Mouse (Mus musculus) frontal cortex, postnatal 10 days (tissue): ENCODE data around the gene Gspt1.

Source experiments
- DNase-seq, 2 experiments: peaks; one replicate each; pipeline ENCODE4 v3.0.0; 2022; ENCODE audit warnings: low spot score in 2 of 2, mixed read lengths in 1 of 2

Gene Gspt1

DNA sequence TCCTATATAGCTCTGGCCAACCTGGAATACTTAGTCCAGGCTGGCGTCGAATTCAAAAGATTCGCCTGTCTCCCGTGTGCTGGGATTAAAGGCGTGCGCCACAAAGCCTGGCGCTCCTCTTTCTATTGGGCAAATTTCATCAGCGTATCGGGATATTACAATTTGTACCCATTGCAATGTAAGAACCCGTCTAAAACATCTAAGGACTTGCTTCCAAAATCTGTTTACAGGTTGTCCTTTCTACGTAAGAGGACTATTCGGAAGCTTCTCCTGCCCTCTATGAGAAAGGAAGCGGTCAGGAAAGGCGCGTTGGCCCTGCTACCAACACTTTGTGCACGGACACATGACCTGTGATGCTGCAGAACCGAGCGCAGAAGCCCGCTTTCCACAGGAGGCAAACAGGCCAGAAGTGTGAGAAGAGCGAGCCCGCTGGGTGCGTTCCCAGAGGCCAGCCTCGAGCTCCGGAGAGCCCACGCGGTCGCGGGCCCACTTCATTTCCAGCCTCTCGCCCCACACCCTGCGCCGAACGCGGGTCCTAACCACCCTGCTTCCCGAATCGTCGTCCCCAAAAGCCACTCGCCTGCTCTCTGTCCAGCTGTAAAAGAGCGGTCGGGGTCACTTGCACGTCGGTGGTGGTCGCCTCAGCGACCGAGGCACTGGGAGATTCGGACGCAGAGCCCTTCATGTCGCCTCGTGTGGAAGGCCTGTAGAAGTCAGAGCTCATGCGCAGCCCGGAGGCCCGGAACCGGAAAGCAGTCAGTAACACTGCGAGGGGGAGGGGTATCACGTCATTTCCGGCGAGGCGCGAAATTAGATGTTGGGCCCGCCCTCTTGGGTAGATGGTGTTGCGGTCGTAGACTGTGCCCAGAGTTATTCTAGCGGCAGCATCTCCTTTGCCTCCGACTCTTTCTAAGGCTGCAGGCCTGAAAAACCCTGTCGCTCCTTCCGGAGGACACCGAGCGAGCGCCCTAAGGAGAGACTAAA is 51.3 kb downstream of the Gspt1 start, which contains the start of gene Rsl1d1:
Gene Rsl1d1 (minus strand): TSS at position 761 of the 984 bp plus-strand sequence.
- DNase-seq = peak; percentile 87 to 88

DNA sequence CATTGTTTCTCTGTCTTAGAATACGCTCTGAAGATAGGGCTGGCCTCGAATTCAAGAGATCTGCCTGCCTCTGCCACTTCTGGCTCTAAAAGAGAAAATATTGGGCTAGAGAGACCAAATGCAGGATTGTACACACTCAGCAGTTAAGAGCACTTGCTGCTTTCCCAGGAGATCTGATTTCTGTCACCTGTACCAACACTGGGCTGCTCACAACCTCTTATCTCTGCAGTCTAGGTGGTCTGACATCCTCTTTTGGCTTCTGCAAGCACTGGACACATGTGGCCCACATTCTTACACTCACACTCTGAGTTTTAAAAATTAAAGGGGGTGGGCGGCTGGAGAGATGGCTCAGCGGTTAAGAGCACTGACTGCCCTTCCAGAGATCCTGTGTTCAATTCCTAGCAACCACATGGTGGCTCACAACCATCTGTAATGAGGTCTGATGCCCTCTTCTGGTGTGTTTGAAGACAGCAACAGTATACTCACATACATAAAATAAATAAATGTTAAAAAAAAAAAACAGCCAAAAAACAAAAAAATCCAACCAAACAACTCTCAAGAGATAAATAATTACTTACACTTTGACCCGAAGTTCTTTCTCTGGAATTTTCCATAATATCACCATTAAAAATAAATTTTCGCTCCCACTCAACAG is 52.3 kb downstream of the Gspt1 start:
- DNase-seq = no peak

DNA sequence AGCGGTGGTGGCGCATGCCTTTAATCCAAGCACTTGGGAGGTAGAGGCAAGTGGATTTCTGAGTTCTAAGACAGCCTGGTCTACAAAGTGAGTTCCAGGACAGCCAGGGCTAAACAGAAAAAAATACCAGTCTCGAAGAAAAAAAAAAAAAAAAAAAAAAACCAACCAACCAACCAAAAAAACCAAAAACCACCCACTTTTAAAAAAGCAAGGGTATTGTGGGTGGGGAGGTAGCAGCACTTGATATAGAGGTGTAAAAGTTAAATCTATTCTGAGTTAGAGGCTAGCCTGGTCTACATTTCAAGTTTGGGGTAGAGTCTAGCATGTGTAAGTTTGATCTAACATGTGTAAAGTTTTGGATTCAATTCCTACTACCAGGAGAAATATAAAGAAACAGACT is 53.9 kb downstream of the Gspt1 start:
- no peak for DNase-seq

DNA sequence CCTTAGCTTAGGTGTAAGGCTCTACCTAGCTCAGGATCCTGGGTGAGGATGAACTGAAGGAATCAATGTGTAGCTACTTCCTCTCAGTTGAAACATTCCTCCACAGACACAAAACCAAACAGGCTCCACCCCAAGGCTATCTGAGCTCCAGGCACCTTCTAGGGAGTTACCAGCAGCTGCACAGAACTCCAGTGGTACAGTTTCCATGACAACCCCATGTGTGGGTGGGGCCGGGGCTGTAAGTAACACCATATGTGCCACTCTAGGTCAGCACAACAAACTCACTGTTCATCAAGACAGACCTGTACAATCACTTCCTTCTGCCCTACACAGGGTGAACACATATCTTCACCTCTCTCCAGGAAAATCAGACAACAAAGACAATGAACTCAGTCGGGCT is 55.7 kb downstream of the Gspt1 start:
- DNase-seq = peak in 1 of 2 experiments; percentile 23

DNA sequence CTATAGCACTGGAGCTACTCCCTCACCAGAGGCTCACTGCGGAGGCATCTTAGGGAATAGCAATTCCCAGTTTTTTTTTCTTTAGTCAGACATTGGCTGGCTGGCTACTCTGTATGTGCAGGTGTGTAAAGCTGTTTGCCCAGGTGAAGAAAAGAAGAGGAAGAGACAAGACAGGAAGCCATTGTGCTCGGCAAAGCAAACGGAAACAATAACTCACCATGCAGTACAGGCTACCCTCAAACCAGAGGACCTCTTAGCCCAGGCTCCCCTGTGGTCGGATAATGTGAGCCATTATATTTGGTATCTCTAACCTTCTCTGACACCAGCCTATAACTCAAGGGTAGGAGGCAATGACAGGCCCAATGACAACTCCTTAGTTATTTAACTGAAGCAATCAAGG is 57.1 kb downstream of the Gspt1 start:
- DNase-seq = no peak

DNA sequence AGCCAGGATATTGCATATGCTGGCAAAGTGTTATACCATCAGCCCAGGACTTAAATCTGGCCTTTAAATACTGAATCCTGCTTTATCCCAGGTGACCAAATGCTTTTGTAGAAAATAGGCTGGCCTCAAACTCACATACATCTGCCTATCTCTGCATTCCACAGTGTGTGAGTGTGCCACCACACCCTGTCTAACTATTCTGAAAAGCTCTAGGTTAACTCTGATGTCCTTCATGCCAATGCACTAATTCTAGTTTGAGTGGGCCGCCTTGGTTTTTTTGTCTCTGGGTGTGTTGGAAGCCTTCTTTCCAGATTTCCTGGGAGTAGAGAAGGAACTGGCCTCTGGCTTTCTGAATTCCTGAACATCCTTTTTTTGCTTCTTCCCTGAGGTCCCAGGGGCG is 60.9 kb downstream of the Gspt1 start:
- no peak for DNase-seq

DNA sequence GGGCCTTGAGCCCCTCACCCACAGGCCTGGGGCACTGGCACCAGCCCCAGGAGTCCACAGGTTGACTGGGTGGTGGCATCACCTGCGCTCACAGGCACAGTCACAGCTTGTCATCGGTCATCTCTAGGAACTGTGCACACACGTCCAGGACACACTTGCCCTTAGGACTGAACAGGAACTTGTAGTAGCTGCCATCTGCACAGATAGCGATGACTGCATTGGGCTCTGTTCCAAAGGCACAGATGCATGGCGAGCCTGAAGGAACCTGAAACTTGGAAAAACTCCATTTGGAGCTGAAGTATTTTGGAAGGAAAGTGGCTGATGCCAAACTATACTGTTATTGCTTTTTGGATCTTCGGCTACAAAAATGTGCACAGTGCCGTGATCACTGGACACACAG is 64.0 kb downstream of the Gspt1 start:
- DNase-seq = no peak

DNA sequence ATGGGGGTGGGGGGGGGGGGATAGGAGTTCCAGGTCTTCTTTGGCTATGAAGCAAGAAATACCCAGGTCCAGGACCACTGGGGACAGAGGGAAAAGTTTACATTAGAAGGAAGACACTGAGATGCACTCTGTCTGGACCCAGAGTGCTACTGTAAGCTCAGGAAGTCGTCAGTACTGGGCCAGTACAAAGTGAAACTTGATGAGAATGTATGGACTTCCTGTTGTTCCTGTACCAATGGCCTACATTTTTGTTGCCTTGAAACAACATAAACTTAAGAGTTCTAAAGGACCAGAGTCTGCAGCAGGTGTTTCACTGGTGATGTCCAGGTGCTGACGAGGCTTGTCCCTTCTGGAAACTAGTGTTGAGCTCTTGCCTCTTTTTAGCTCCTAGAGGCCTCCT is 76.7 kb downstream of the Gspt1 start:
- no peak for DNase-seq

DNA sequence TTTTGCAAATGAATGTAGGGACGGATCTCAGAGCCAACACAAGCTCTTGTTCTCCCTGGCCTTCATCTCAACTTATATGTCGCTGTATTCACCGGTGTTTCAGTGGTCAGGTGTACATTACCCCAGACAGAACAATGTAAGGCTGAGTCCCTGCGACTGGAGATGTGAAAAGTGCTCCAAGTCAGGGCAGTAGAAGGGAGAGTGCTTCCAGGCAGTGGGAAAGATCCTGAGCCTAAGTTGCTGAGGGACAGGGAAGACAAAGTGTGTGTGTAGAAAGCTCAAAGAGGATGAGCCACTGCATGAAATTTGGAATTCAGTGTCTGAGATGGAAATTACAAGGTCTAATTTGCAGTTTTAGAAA is 77.3 kb downstream of the Gspt1 start:
- DNase-seq = no peak

DNA sequence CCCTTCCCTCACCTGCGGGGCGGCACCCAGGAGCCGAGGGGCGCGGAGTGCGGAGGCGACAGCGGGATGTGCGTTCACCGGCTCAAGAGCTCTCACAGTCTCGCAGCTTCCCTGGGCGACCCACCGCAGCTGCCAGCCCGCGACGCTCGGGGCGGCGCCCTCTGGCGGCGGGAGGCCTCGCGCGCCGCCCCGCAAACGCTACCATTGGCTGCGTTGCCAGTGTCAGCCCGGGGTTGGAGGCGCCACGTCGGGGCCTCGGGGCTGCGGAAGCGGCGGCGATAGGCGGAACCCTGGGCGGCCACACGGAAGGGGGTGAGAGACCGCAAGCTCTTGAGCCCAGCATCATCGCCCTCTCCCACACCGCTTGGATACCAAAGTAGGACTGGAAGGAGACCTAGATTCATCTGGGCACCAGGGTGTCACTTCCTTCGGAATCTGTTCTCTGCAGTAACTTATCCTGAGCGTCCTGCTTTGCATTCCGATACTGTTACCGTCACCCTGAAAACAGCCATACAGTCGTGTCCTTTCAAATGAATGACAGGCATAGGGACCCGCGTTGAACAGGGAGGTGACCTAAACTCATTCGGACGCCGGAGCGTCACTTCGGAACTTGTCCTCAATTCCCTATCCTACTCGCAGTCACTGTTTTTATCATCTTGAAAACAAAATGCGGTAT is 77.8 kb downstream of the Gspt1 start, which contains the start of gene Zc3h7a:
Gene Zc3h7a (minus strand): TSS at position 186 of the 676 bp plus-strand sequence.
- DNase-seq = peak; percentile 83 to 87

DNA sequence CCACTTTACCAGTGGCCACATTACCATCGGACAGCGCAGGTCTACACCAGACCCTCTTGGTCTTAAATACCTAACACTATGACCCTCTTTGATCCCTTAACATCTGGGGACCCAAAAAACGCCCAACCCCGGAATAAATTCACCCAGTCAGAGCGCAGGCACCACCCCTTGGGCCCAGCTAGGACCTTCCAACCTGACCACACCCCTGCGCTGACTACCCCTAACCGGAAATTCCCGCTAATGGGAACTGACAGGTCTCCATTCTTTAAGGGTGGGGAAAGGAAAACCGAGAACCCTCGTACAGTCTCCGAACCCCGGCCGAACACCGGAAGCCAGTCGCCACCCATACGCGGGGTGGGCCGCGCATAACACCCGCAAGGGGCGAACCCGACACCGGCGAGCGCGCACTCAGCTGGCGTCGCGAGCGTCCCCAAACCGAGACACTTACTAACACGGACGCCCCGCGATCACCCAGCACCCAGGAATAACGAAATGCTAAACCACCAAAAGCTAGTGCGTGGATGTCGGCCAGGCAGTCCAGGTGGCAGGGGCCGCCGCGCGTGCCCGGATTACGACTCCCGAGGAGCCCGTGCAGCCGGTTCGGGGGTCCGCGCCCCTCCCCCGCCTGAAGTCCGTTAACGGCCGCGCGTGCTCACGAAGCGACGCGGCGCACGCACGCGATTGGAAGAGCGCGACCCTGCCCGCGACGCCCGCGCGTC is 78.5 kb downstream of the Gspt1 start:
- no peak for DNase-seq

DNA sequence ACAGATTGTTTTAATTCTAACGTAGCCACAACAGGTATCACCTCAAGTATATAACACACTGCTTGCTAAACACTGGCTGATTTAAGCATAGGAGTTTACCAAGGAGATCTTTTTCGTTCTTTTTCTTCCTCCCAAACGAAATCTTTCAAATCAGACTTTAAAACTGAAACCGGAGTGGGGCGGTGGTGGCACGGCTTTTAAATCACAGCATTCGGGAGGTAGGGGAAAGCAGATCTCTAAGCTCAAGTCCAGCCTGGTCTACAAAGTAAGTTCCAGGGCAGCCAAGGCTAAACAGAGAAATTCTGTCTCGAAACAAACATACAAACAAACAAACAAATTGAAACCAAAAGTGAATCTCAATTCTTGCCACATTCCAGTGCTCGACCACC is 79.0 kb downstream of the Gspt1 start:
- DNase-seq = no peak

DNA sequence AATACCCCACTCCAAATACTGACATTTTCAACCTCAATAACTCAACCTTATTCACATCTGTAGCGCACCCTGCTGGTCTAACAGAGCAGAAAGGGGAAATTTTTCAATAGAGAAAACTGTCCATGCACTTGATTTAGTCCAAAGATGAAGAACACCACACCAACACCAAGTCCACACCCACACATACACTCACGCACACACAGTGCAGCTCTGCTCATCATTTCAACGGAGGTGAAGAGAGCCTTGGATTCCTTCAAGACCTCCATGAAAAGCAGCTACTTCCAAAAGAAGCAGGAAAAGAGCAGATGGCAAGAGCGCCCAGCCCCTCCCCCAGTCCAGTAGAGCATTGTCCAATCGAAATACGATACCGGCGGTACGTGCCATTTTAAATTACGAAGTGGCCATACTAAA is 79.4 kb downstream of the Gspt1 start:
- DNase-seq = peak; percentile 31 to 34

DNA sequence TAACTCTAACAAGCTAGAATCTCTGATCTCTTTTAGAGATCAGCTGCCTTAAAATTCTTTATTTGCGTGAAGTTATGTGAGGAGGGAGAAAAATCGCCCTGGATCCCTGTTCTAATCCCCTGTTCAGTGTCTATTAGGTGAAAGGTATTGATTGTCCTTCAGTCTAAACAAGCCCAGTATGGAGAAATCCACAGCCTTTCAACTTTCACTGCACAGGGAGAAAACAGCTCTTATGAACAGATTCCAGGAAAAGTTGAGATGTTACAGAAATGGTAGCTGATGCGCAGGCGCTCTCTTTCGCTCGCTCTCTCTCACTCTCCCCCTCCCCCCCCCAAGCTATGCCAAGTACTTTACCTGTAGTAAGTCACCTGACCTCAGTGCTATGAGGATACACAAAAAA is 82.4 kb downstream of the Gspt1 start:
- DNase-seq = no peak
